Mouse (Mus musculus): ENCODE data around the gene Mageb18. TPM values are rescaled to one million over a fixed set of nuclear protein-coding genes. Genes with fewer than 3 reads are reported as not detected.

The Mageb18 gene
- 4.6 TPM for polyA plus RNA-seq (2014; fragmentation: Illumina TruSeq; extraction: RNeasy Lipid Tissue Mini Kit (QIAGEN cat#74804); ENCODE audit: low read depth, low replicate concordance)

DNA sequence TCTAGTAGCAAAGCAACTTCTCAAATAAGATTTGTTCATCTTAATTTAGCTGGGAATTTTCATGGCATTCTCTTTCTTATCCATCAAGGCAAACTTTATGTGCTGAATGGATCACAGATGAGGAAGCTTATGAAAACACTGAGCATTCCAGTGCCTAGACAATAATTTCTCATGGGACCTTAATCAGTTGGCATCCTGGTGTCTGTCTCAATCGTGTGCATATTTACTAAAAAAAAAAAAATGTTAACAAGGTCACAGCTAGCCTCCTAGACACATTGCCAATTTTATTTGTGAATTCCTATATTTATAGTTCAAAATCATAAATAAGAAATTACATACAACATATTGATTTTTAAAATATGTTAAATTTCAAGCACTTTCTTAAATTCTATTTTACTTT lies at the start of gene Mageb18:
TSS of gene Mageb18 (minus strand) at position 101 of the 400 bp plus-strand sequence.

DNA sequence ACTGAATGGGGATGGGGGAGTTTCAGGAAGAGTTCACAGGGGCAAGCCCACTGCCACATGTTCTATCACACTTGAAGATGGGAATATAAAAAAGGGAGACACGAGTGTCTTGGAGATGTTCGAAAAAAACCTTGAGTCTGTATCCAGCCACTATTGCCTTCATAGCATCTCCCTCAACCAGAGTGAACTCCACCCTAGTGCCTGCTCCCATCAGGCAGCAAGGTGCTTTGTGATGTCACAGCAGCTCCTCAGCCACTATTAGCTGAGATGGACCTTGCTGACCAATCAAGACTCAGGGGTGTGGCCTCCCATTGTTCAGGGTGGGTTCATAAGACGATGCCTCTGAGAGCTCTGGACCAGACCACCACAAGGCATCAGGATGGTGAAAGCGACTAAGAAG lies 109.7 kb downstream of the Mageb18 start, which contains the start of gene Gm5941:
TSS of gene Gm5941 (plus strand) at position 301 of the 400 bp plus-strand sequence.

Other genes starting within 250 kb of the Mageb18 start
- 165 TPM for gene Gm5941, start 109.6 kb downstream of the Mageb18 start, polyA plus RNA-seq (2014; fragmentation: Illumina TruSeq; extraction: RNeasy Lipid Tissue Mini Kit (QIAGEN cat#74804); ENCODE audit: low read depth, low replicate concordance)